Mouse (Mus musculus) stomach, postnatal 0 days (tissue): ENCODE data around the gene Gpalpp1.
A peak's percentile ranks its signal among the peaks of the same experiment; 100 is the strongest.

Source experiments
- CTCF ChIP-seq: IDR thresholded peaks from 2 replicates; pipeline ENCODE4 v1.5.1; 2016; ENCODE audit warnings: antibody characterized with exemption, low read depth, mild to moderate bottlenecking, moderate library complexity
- EP300 ChIP-seq: optimal IDR thresholded peaks from 2 replicates; pipeline ENCODE3; 2016; ENCODE audit warnings: antibody characterized with exemption

GRCm38 (mm10) chr14:76153003-76153675, 42.6 kb upstream of the Gpalpp1 start:
- 0 out of 2 replicates have a peak, but pooled peaks have one; percentile 5 for TF ChIP-seq CTCF
- TF ChIP-seq EP300 = no peak
